Mouse (Mus musculus) heart, adult 10 weeks (tissue): ENCODE measurements around the gene Vgll2. TPM values are rescaled to one million over a fixed set of nuclear protein-coding genes. Genes with fewer than 3 reads are reported as not detected.

Source experiments
- polyA plus RNA-seq: library from polyadenylated mRNA; stranded (reverse); fragments of 350-450 nt; fragmentation: Illumina TruSeq; extraction: RNeasy Lipid Tissue Mini Kit (QIAGEN cat#74804); gene quantifications from one replicate; pipeline ENCODE4 v1.2.3, GENCODE M21; 2014; ENCODE audit warnings: low read depth, low replicate concordance

Vgll2 gene
- polyA plus RNA-seq: not detected

DNA sequence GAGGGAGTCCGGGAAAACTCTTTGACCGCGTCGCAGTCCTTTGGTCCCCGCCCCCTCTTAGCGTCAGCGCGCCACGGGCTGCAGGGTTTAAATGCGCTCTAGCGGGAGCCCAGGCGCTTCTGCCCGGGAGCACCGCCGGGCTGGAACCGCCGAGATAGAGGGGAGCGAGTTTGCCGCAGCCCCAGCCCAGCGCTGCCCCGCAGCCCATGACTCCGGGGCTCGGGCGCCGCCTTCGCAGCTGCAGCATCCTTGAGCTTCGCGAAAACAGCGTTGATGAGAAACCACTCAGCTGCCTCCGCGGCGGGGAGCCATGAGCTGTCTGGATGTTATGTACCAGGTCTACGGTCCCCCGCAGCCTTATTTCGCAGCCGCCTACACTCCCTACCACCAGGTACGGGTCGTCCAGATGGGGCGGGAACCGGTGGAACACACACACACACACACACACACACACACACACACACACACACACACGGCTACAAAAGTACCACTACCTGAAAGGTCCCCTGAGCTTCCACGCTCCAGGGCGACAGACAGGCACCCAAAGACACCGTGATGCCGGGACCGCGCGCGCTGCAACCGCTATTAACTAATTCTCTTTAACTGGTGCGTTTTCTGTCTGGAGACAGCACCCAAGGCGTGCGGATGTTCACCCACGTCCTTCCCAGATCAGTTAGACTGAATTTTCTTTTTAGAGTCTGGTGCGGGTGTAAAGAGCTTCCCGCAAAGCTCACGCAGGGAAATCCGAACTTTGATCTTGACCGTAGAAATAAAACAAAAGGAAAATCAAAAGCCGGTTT, at the start of gene Vgll2:
Gene Vgll2, plus strand, starts transcription at position 90 of the 800 bp plus-strand sequence.

Other genes with a start within 250 kb of the Vgll2 start
- not detected for gene Ros1, start 172.7 kb downstream of the Vgll2 start, polyA plus RNA-seq
- gene Dcbld1, start 211.1 kb downstream of the Vgll2 start, polyA plus RNA-seq: 4.3 TPM